Mouse (Mus musculus): ENCODE data around the gene Sbk1. TPM values are rescaled to one million over a fixed set of nuclear protein-coding genes. Genes with fewer than 3 reads are reported as not detected.

The Sbk1 gene
- polyA plus RNA-seq, 1 experiment from 2014 or later: 16.5 TPM

DNA sequence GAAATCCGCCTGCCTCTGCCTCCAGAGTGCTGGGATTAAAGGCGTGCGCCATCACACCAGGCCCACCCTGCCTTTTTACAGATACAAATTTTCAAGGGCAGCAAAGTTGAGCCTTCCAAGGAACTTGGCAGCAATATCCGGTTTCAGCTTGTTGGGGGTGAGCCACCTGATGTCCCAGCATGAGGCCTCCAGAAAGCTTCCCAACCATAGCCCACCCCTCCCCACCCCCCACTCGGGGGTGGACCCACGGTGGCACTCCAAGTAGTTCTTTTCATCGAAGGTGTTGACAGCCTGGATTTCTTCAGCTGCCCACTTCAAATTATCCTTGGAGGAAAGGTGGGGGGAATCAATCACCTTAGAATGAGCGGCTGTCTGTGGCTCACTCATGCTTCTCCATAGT lies 66.5 kb downstream of the Sbk1 start:
- no peak for ATAC-seq (ENCODE audit: low read depth)
- Histone ChIP-seq H3K9me3 (ENCODE audit: control insufficient read depth, low read length) (no peaks in the 10 kb centered on the region), H3K36me3 (ENCODE audit: control insufficient read depth, insufficient read depth, low read length) (no peaks in the 10 kb centered on the region), H3K4me2 (ENCODE audit: low read depth, low read length) (no peak overlapping the region), H3K27ac (ENCODE audit: low read length) (no peak overlapping the region), H3K4me1 (replicated peaks; ENCODE audit: control insufficient read depth, insufficient read depth, low read length) (no peaks in the 10 kb centered on the region), H3K4me3 (ENCODE audit: low read length) (no peak overlapping the region), H3K27me3 (ENCODE audit: control insufficient read depth, insufficient read depth, low read depth, low read length) (no peaks in the 10 kb centered on the region), H3K9ac (ENCODE audit: low read length) (no peak overlapping the region)
- 78% methylated on average over 8 of the region's 8 CpGs for WGBS

DNA sequence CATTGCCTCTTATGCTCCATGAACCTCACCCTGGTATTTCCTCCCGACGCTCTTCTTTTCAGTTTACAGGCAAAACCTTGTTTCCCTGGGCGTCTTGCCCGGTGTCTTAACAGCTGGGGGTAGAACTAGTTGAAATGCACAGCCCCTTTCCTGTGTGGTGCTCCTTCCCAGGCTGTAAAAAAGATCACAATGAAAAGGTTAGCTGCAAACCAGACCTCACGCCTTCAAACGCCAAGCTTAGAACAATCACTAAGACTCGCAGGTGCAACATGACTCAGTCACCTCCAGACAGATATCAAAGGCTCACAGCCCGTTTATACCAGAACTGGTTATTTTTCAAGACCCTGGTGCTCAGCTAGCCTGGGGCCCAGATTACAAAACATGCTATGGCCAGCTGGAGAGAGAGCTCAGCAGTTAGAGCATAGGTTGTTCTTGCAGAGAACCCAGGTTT lies 67.1 kb downstream of the Sbk1 start:
- Histone ChIP-seq H3K4me3 (ENCODE audit: low read length) (no peak overlapping the region), H3K36me3 (ENCODE audit: control insufficient read depth, insufficient read depth, low read length) (no peaks in the 10 kb centered on the region), H3K27me3 (ENCODE audit: control insufficient read depth, insufficient read depth, low read depth, low read length) (no peaks in the 10 kb centered on the region), H3K9ac (ENCODE audit: low read length) (no peak overlapping the region), H3K4me2 (ENCODE audit: low read depth, low read length) (no peak overlapping the region), H3K9me3 (ENCODE audit: control insufficient read depth, low read length) (no peaks in the 10 kb centered on the region), H3K27ac (ENCODE audit: low read length) (no peak overlapping the region), H3K4me1 (replicated peaks; ENCODE audit: control insufficient read depth, insufficient read depth, low read length) (no peaks in the 10 kb centered on the region)
- 64% methylated on average over 8 of the region's 8 CpGs for WGBS
- no peak for ATAC-seq (ENCODE audit: low read depth)

DNA sequence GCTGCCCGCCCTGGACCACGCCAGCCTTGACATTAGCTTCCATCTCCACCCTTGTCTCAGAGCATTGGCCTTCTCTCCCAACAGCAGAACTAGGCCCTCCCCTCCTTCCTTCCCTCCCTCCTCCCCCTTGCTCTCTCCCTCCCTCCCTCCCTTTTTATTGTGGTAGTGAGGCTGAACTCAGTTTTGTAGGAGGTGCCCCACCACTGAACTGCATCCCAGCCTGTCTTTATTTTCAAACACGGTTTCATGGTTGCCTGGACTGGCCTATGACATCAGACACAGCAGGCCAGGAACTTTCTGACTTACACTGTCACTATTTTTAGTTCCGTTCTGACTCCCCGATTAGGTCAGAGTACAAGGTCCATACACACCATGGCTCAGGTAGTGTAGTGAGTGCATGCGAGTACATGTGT lies 67.8 kb downstream of the Sbk1 start:
- Histone ChIP-seq H3K36me3 (ENCODE audit: control insufficient read depth, insufficient read depth, low read length) (no peaks in the 10 kb centered on the region), H3K4me2 (ENCODE audit: low read depth, low read length) (no peak overlapping the region), H3K9me3 (ENCODE audit: control insufficient read depth, low read length) (no peaks in the 10 kb centered on the region), H3K27me3 (ENCODE audit: control insufficient read depth, insufficient read depth, low read depth, low read length) (no peaks in the 10 kb centered on the region), H3K9ac (ENCODE audit: low read length) (no peak overlapping the region), H3K4me3 (ENCODE audit: low read length) (no peak overlapping the region), H3K4me1 (replicated peaks; ENCODE audit: control insufficient read depth, insufficient read depth, low read length) (no peaks in the 10 kb centered on the region), H3K27ac (ENCODE audit: low read length) (no peak overlapping the region)
- 71% methylated on average over 6 of the region's 6 CpGs for WGBS
- ATAC-seq (ENCODE audit: low read depth): no peak

DNA sequence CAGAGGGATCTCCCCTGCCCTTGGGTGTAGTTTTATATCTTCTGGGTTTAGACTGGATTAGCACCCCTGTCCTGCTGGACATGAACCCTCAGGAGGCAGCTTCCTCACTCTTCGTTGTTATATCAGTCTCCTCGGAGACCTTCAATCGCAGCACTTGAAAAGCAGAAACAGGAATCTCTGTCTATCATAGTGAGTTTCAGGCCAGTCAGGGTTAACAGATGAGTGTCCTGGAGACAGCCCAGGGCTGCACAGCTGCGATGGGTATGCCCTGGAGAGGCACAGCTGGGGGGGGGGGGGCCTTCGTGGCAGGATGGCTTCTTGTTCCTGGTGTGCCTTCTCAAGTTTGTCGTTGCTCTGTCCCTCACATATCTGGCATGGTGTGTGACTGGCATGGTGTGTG lies 68.5 kb downstream of the Sbk1 start:
- Histone ChIP-seq H3K9ac (ENCODE audit: low read length) (no peak overlapping the region), H3K4me3 (ENCODE audit: low read length) (no peak overlapping the region), H3K27me3 (ENCODE audit: control insufficient read depth, insufficient read depth, low read depth, low read length) (no peaks in the 10 kb centered on the region), H3K9me3 (ENCODE audit: control insufficient read depth, low read length) (no peaks in the 10 kb centered on the region), H3K4me2 (ENCODE audit: low read depth, low read length) (no peak overlapping the region), H3K4me1 (replicated peaks; ENCODE audit: control insufficient read depth, insufficient read depth, low read length) (no peaks in the 10 kb centered on the region), H3K36me3 (ENCODE audit: control insufficient read depth, insufficient read depth, low read length) (no peaks in the 10 kb centered on the region), H3K27ac (ENCODE audit: low read length) (no peak overlapping the region)
- no peak for ATAC-seq (ENCODE audit: low read depth)
- WGBS: 37% methylated on average over 6 of the region's 6 CpGs

Other genes starting within 250 kb of the Sbk1 start
- 2.5 and 2.6 TPM in 2 replicates for gene Gsg1l, start 190.2 kb upstream of the Sbk1 start, polyA plus RNA-seq (2015; fragmentation: Nextera tagmentation; extraction: Ambion mirVana)
- gene Xpo6, start 72.1 kb upstream of the Sbk1 start, polyA plus RNA-seq (2015; fragmentation: Nextera tagmentation; extraction: Ambion mirVana): 32.3 and 37.5 TPM in 2 replicates
- gene Lat, start 97.0 kb downstream of the Sbk1 start, polyA plus RNA-seq (2015; fragmentation: Nextera tagmentation; extraction: Ambion mirVana): 4.5 and 10.9 TPM in 2 replicates
- 54.3 and 55.1 TPM in 2 replicates for gene Spns1, start 104.8 kb downstream of the Sbk1 start, polyA plus RNA-seq (2015; fragmentation: Nextera tagmentation; extraction: Ambion mirVana)
- gene Nfatc2ip, start 124.1 kb downstream of the Sbk1 start, polyA plus RNA-seq (2015; fragmentation: Nextera tagmentation; extraction: Ambion mirVana): 2.3 and 2.4 TPM in 2 replicates
- gene Cd19, start 142.3 kb downstream of the Sbk1 start, polyA plus RNA-seq (2015; fragmentation: Nextera tagmentation; extraction: Ambion mirVana): 0.09 and 0.11 TPM in 2 replicates
- 34.2 and 35.3 TPM in 2 replicates for gene Rabep2, start 156.1 kb downstream of the Sbk1 start, polyA plus RNA-seq (2015; fragmentation: Nextera tagmentation; extraction: Ambion mirVana)
- gene Atp2a1, start 190.5 kb downstream of the Sbk1 start, polyA plus RNA-seq (2015; fragmentation: Nextera tagmentation; extraction: Ambion mirVana): 5.1 and 33.6 TPM in 2 replicates
- 47.2 and 48.5 TPM in 2 replicates for gene Sh2b1, start 202.8 kb downstream of the Sbk1 start, polyA plus RNA-seq (2015; fragmentation: Nextera tagmentation; extraction: Ambion mirVana)
- gene Tufm, start 214.7 kb downstream of the Sbk1 start, polyA plus RNA-seq (2015; fragmentation: Nextera tagmentation; extraction: Ambion mirVana): 106 and 112 TPM in 2 replicates
- 36.0 and 38.5 TPM in 2 replicates for gene Atxn2l, start 230.8 kb downstream of the Sbk1 start, polyA plus RNA-seq (2015; fragmentation: Nextera tagmentation; extraction: Ambion mirVana)

Measured in lung, embryonic 16.5 days (tissue).